Mouse (Mus musculus) embryonic fibroblast, embryonic 13.5 days (primary cell): ENCODE results near the gene Prkd1.

Experiments used
- CTCF ChIP-seq: IDR thresholded peaks from 2 replicates; pipeline ENCODE4 v1.5.1; 2011; ENCODE audit warnings: mild to moderate bottlenecking, control low read depth, low read length, moderate library complexity, borderline replicate concordance; ENCODE audit not compliant: insufficient read depth
- POLR2A ChIP-seq: IDR thresholded peaks from 2 replicates; pipeline ENCODE4 v1.6.1; 2011; ENCODE audit warnings: low read depth, mild to moderate bottlenecking, control low read depth, low read length, moderate library complexity

- TF ChIP-seq POLR2A (no peak), CTCF (no peak)
Observed at GRCm38 (mm10) chr12:50640171-50640570, 8.7 kb downstream of the Prkd1 start.
